Mouse (Mus musculus) adrenal gland, adult 2 months (tissue): Measurements from ENCODE around the gene Rbms2. TPM values are rescaled to one million over a fixed set of nuclear protein-coding genes. Genes with fewer than 3 reads are reported as not detected.
A peak's percentile ranks its signal among the peaks of the same experiment; 100 is the strongest.
"Not testable (repeated sequence)": the region's sequence is repeated elsewhere in the genome, so short reads cannot be mapped to it uniquely, and the experiment has no call there.

Experiments
- DNase-seq: peaks from one replicate; pipeline ENCODE4 v3.0.0; 2021
- microRNA-seq, 2 experiments: library from miRNA; unstranded; fragments of <30 nt; microRNA quantifications; one replicate each; pipeline ENCODE4 v1.2.0; 2021
- polyA plus RNA-seq: library from polyadenylated mRNA; depleted of rRNA; stranded (reverse); fragments of >200 nt; gene quantifications from 2 replicates; pipeline ENCODE4 v1.2.3, GENCODE M21; 2012; rRNA removed
- total RNA-seq, 2 experiments: library from RNA; stranded (reverse); gene quantifications; 2 replicates each; pipeline ENCODE4 v1.2.3; 2021

The Rbms2 gene
- total and polyA plus RNA-seq, 3 experiments, result 99.3 to 130 (median 124) TPM

DNA sequence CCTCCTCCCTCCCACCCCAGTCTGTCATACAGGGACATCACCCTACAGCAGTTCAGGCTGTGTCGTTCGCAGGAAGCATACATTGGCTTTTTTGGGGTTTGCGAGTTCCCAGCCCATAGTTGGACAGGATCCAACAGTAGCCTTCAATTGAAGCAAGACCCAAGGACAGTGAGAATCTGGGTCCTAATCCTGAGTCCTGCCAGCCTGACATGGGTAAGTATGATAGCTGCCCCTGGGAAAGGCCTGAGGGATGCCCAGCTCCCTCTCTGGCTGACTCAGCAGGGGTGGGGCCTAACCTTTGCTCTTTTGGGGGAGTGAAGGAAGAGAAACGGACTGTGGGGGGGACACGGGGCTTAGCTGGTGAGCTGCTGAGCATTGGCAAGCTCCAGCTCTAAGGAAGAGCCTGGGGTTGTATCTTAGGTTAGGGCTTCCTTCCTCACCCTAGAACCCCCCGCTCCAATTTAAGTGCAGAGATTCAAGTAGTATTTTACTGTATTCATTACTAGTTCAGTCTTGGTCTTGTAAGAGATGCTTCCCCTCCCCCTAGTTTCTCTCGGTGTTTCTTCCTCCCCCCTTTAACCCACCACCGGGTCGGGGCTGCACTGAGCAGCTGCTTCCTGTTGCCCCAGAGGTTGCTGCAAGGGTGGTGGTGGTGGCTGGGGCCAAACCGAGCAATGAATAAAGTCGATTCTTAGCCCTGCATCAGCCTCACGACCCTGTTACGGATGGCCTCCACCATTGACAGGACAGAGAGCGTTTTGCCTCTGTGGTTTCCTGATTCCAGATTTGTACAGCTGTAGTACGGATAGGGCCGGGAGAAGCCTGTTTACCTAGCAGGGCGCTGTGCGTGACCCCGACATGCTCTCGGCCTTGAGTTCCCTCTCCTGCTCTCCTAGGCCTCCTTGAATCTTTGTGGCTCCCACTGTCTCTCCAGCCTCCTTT lies 88.3 kb downstream of the Rbms2 start, which contains the start of gene Baz2a:
Gene Baz2a (plus strand): TSS at position 14 of the 942 bp plus-strand sequence.
- peak; percentile 90 for DNase-seq

DNA sequence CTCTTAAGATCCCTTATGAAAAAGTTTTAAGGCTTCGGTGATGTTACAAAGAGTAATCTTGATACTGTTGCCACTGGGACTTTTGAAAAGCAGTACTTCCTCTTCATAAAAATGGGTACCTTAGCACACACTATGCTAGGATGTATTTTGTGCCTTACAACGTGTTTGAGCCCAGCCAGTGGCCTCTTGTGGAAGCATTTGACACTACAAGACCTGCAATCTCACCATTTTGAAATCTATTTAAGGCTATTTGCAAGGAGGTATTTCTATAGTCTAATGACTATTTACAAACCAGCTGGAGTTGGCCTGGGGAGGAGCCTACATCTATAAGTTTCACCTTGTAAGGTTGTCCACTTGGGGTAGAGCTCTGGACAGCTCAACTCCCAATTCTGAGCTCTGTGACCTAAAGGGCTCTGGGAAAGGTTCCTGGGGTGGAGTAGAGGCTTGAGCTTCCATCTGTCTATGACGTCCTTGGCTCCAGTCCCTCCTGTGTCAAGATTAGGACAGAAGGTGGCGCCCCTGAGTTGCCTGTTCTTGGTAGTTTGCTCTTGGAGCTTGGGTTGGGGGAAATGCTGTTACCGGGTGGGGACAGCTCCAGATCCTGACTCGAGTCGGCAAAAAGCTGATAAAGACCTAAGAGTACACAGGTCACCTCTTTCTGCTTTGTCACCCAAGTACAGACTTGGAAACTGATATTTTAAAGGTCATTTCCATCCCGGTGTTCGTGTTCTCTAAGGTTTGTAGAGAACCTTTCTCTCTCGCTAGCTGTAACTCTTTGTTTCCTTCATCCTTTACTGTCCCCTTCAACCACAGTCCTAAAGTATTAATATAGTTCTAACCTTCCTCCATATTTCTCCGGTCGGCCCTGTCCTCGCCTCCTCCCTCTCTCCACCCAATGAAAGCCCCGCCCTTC lies 89.2 kb downstream of the Rbms2 start:
- DNase-seq, result peak; percentile 91

DNA sequence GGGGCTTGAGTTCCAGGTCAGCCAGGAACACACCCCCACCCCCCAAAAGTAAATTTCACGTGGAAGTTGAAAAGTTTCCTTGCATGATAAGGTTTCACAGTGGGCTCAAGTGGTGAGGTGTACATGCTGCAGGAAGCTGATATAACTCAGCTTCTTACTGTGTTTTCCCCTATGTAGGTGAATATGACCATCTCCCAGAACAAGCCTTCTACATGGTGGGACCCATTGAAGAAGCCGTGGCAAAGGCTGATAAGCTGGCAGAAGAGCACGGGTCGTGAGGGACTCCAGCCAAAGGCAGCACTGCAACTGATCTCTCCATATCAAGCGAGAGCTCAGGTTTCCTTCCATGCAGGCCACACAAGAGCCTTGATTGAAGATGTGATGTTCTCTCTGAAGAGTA lies 90.3 kb downstream of the Rbms2 start:
- no peak for DNase-seq

DNA sequence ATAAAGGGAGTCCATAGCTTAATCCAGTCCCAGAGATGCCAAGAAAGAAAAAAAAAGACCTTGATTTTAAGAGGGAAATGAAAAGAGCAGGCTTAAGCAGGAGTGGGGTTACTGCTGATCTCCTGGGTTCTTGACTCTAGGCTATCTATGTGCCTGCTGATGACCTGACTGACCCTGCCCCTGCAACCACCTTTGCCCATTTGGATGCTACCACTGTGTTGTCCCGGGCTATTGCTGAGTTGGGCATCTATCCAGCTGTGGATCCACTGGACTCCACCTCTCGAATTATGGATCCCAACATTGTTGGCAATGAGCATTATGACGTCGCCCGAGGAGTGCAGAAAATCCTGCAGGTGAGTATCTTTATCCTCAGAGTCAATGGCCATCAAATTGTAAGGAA lies 91.9 kb downstream of the Rbms2 start:
- DNase-seq, result peak; percentile 28

DNA sequence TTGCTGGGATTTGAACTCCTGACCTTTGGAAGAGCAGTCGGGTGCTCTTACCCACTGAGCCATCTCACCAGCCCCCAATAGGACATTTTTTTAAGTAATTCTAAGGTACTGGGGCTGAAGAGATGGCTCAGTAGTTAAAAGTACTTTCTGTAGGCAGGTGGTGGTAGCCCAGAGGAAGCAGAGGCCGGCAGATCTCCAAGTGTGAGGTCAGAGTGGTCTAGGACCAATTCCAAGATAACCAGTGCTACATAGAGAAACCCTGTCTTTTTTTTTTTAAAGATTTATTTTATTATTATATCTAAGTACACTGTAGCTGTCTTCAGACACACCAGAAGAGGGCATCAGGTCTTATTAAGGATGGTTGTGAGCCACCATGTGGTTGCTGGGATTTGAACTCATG lies 92.9 kb downstream of the Rbms2 start:
- DNase-seq, result not testable (repeated sequence)

DNA sequence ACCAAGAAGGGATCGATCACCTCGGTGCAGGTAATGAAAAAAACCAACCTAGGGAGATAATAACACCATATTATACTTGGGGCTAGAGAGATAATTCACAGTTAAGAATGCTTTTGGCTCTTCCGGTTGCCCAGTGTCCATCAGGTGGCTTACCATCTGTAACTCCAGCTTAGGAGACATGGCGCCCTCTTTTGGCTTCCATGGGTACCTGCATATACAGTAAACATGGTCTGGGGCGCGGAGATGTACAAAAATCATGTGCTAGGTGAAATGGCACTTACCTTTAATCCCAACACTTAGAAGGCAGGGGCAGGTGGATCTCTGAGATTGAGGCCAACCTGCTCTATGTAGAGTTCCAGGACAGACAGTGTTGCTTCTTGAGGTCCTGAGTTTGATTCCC lies 93.7 kb downstream of the Rbms2 start:
- DNase-seq, result no peak

DNA sequence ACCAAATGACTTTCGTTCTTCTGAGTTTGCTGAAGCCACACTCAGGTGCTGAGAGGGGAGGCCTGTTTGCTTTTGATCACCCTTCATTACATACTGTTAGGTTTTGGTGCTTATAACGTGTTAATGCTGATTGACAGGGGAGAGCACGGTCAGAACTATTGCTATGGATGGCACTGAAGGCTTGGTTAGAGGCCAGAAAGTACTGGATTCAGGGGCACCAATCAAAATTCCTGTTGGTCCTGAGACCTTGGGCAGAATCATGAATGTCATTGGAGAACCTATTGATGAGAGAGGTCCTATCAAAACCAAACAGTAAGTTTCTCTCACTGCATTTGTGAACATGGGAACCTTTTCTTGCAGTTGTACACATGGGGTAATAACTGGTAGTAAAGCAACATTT lies 95.9 kb downstream of the Rbms2 start:
- no peak for DNase-seq

DNA sequence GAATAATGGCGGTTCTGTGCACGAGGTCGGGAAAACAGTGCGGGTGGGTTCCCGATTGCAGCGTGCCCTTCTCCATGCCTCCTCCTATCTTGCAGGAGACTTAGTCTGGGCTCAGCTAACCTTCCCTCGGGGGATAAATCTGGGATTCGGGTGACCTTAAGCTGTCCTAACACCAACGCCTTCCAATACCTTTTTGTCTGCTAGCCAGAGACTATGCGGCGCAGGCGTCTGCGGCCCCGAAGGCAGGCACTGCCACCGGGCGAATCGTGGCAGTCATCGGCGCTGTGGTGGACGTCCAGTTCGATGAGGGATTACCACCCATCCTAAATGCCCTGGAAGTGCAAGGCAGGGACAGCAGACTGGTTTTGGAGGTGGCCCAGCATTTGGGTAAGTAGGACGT lies 96.4 kb downstream of the Rbms2 start:
- no peak for DNase-seq

DNA sequence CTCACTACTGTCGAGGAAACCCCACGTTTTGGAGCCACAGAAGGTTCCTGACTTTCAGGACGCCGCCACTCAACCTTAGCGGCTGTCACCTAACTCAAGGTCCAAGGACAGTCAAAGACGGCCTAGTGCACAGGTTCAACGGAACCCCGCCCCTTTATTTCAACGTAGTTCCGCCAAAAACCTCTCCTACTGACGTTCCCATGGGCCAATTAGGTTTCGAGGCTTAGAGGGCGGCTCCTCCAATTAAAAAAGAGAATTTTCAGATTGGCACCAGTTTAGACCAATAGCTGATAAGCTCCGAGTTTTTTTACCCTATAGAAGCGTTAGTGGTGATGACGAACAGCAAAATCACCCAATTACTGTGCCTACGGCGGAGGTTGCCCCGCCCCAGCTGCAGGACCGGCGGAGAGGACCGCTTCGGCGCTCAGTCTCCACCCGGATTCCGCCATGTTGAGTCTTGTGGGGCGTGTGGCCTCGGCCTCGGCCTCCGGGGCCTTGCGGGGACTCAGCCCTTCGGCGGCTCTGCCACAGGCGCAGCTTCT lies 97.1 kb downstream of the Rbms2 start, which contains the start of gene Atp5b:
Gene Atp5b (plus strand): TSS at position 394 of the 542 bp plus-strand sequence.
- peak; percentile 98 for DNase-seq

DNA sequence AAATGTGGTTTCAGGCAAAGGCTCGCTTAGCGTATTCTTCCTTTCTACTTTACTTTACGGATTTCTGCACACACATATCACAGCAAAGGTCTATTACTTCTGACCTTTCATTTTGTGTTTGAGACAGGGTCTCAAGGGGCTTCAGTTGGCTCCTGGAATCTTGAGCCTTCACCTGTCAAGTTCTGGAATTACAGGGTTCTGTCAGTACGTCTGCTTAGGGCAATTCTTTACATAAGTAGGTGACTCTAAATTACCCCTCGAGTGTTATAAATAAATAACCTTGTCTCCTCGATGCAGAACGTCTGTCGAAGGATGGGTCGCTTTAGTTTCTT lies 97.7 kb downstream of the Rbms2 start:
- DNase-seq, result no peak

DNA sequence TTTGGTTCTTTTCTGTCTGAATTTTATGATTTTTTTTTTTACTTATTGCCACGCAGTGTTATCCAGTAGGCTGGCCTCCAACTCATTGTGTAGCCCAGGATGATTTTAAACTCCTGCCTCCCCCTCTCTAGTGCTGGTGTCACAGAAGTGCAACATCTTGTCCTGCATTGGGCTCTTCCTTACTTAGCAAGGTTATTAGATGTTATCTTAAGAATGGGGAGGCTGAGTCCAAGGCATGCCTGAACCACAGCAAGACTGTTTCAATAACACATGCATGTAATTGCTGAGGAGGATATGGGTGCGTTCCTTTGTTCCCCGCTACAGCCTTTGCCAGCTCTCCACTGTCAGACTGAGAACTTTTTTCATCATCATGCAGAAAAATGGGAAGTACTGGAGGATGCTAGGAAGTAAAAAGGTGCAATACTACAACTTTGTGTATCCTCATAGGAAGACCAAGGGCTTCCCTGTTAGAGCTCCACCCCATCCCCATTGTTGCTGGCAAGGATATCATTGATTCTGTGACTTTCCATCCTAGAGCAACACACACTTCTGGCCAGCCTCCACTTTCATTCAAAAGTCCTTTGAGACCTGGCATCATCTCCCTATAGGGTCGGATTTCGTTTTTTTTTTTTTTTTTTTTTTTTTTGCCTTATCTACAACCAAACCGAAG lies 98.2 kb downstream of the Rbms2 start:
- no peak for DNase-seq

Small RNA genes lying within 50 kb of the gene (microRNA-seq; reads per million reads assigned to microRNA genes)
- gene Mir677, result 31.8 to 36.4 reads per million in 2 experiments

Other genes starting within 250 kb of the Rbms2 start
- gene Hsd17b6, start 172.7 kb downstream of the Rbms2 start, total RNA-seq, result under 1 TPM in 1 of 2 experiments, not detected in 1; 0.63 TPM
- gene Hsd17b6, start 172.7 kb downstream of the Rbms2 start, polyA plus RNA-seq, result not detected in 2 replicates
- 1 to 10 TPM; 2.3 to 4.4 TPM for gene Prim1, start 165.1 kb downstream of the Rbms2 start, total RNA-seq
- gene Prim1, start 165.1 kb downstream of the Rbms2 start, polyA plus RNA-seq, result 0.26 and 0.56 TPM in 2 replicates
- 100 to 1,000 TPM; 607 to 630 TPM for gene Naca, start 144.7 kb downstream of the Rbms2 start, total RNA-seq
- 178 and 209 TPM in 2 replicates for gene Naca, start 144.7 kb downstream of the Rbms2 start, polyA plus RNA-seq
- 100 to 1,000 TPM; 179 to 195 TPM for gene Ptges3, start 121.3 kb downstream of the Rbms2 start, total RNA-seq
- 124 and 151 TPM in 2 replicates for gene Ptges3, start 121.3 kb downstream of the Rbms2 start, polyA plus RNA-seq
- 1,000 to 10,000 TPM; 2,694 to 3,346 TPM for gene Atp5b, start 97.0 kb downstream of the Rbms2 start, total RNA-seq
- 7,039 and 9,498 TPM in 2 replicates for gene Atp5b, start 97.0 kb downstream of the Rbms2 start, polyA plus RNA-seq
- 10 to 100 TPM; 40.8 to 49.6 TPM for gene Baz2a, start 88.7 kb downstream of the Rbms2 start, total RNA-seq
- gene Baz2a, start 88.7 kb downstream of the Rbms2 start, polyA plus RNA-seq, result 24.5 and 31.6 TPM in 2 replicates
- gene Gls2, start 14.2 kb upstream of the Rbms2 start, total RNA-seq, result 1 to 10 TPM; 2.5 to 3.7 TPM
- 3.8 and 7.5 TPM in 2 replicates for gene Gls2, start 14.2 kb upstream of the Rbms2 start, polyA plus RNA-seq
- gene Spryd4, start 31.5 kb upstream of the Rbms2 start, total RNA-seq, result 10 to 100 TPM; 14.3 to 17.0 TPM
- gene Spryd4, start 31.5 kb upstream of the Rbms2 start, polyA plus RNA-seq, result 5.8 and 7.4 TPM in 2 replicates
- gene Mip, start 45.5 kb upstream of the Rbms2 start, total RNA-seq, result not detected
- gene Mip, start 45.5 kb upstream of the Rbms2 start, polyA plus RNA-seq, result not detected in 2 replicates
- gene Timeless, start 51.8 kb upstream of the Rbms2 start, total RNA-seq, result 1 to 10 TPM; 4.8 to 7.2 TPM
- 1.9 and 2.8 TPM in 2 replicates for gene Timeless, start 51.8 kb upstream of the Rbms2 start, polyA plus RNA-seq
- 1 to 10 TPM in 1 of 2 experiments, not detected in 1; 1.5 TPM for gene Apon, start 73.8 kb upstream of the Rbms2 start, total RNA-seq
- 0.10 and 0.40 TPM in 2 replicates for gene Apon, start 73.8 kb upstream of the Rbms2 start, polyA plus RNA-seq
- gene Apof, start 88.4 kb upstream of the Rbms2 start, total RNA-seq, result 10 to 100 TPM in 1 of 2 experiments, under 1 TPM in 1; 0.76 to 19.1 TPM
- 11.0 and 25.2 TPM in 2 replicates for gene Apof, start 88.4 kb upstream of the Rbms2 start, polyA plus RNA-seq
- 10 to 100 TPM; 24.0 to 33.5 TPM for gene Stat2, start 90.3 kb upstream of the Rbms2 start, total RNA-seq
- 37.3 and 39.2 TPM in 2 replicates for gene Stat2, start 90.3 kb upstream of the Rbms2 start, polyA plus RNA-seq
- gene Il23a, start 118.5 kb upstream of the Rbms2 start, total RNA-seq, result not detected
- gene Il23a, start 118.5 kb upstream of the Rbms2 start, polyA plus RNA-seq, result not detected in 2 replicates
- gene Pan2, start 123.0 kb upstream of the Rbms2 start, total RNA-seq, result 10 to 100 TPM; 13.8 to 18.3 TPM
- 17.2 and 20.4 TPM in 2 replicates for gene Pan2, start 123.0 kb upstream of the Rbms2 start, polyA plus RNA-seq
- gene Cnpy2, start 142.2 kb upstream of the Rbms2 start, total RNA-seq, result 100 to 1,000 TPM; 180 to 204 TPM
- 20.1 and 28.6 TPM in 2 replicates for gene Cnpy2, start 142.2 kb upstream of the Rbms2 start, polyA plus RNA-seq
- 100 to 1,000 TPM; 391 to 444 TPM for gene Cs, start 157.4 kb upstream of the Rbms2 start, total RNA-seq
- 315 and 332 TPM in 2 replicates for gene Cs, start 157.4 kb upstream of the Rbms2 start, polyA plus RNA-seq
- 10 to 100 TPM; 72.2 to 77.1 TPM for gene Coq10a, start 188.7 kb upstream of the Rbms2 start, total RNA-seq
- 44.2 and 116 TPM in 2 replicates for gene Coq10a, start 188.7 kb upstream of the Rbms2 start, polyA plus RNA-seq
- 10 to 100 TPM; 48.3 to 59.3 TPM for gene Ankrd52, start 196.8 kb upstream of the Rbms2 start, total RNA-seq
- 44.2 and 53.1 TPM in 2 replicates for gene Ankrd52, start 196.8 kb upstream of the Rbms2 start, polyA plus RNA-seq
- gene Slc39a5, start 220.9 kb upstream of the Rbms2 start, total RNA-seq, result not detected
- gene Slc39a5, start 220.9 kb upstream of the Rbms2 start, polyA plus RNA-seq, result not detected in 2 replicates
- gene Nabp2, start 231.2 kb upstream of the Rbms2 start, total RNA-seq, result 10 to 100 TPM; 79.3 to 93.8 TPM
- gene Nabp2, start 231.2 kb upstream of the Rbms2 start, polyA plus RNA-seq, result 21.3 and 22.2 TPM in 2 replicates
- 10 to 100 TPM; 39.1 to 41.7 TPM for gene Rnf41, start 231.4 kb upstream of the Rbms2 start, total RNA-seq
- 24.4 and 28.4 TPM in 2 replicates for gene Rnf41, start 231.4 kb upstream of the Rbms2 start, polyA plus RNA-seq